Mouse (Mus musculus): ENCODE measurements around the gene Camkmt. TPM values are rescaled to one million over a fixed set of nuclear protein-coding genes. Genes with fewer than 3 reads are reported as not detected.

Gene Camkmt
- polyA plus RNA-seq, 1 experiment, result 0.31 TPM

- TF ChIP-seq GATA1 (IDR thresholded peaks at IDR 0.05; ENCODE audit: low read length), result no peak
- TF ChIP-seq TAL1 (IDR thresholded peaks at IDR 0.05; ENCODE audit: low read length), result no peak
- Histone ChIP-seq H3K36me3 (ENCODE audit: control insufficient read depth) (no peaks in the 10 kb centered on the region), H3K27me3 (ENCODE audit: control insufficient read depth) (no peaks in the 10 kb centered on the region), H3K9me3 (ENCODE audit: control insufficient read depth, low read length) (peaks cover 8% of the 10 kb centered on the region; the same call in 1 of the 2 replicates), H3K4me1 (ENCODE audit: control insufficient read depth) (no peaks in the 10 kb centered on the region), H3K4me3 (replicated peaks) (no peak overlapping the region)
These were observed 262.4 kb downstream of the Camkmt start for GRCm38 (mm10) chr17:85352731-85353130.

- Histone ChIP-seq H3K36me3 (ENCODE audit: control insufficient read depth) (no peaks in the 10 kb centered on the region), H3K9me3 (ENCODE audit: control insufficient read depth, low read length) (peaks cover 8% of the 10 kb centered on the region; the same call in 1 of the 2 replicates), H3K4me1 (ENCODE audit: control insufficient read depth) (no peaks in the 10 kb centered on the region), H3K27me3 (ENCODE audit: control insufficient read depth) (no peaks in the 10 kb centered on the region), H3K4me3 (replicated peaks) (no peak overlapping the region)
- TF ChIP-seq GATA1 (IDR thresholded peaks at IDR 0.05; ENCODE audit: low read length), result no peak
- TF ChIP-seq TAL1 (IDR thresholded peaks at IDR 0.05; ENCODE audit: low read length), result no peak
These were observed 262.8 kb downstream of the Camkmt start for GRCm38 (mm10) chr17:85353191-85353590.

- H3K36me3 ChIP-seq (ENCODE audit: control insufficient read depth), result no peaks in the 10 kb centered on the region
- no peak for TF ChIP-seq GATA1 (IDR thresholded peaks at IDR 0.05; ENCODE audit: low read length)
- TF ChIP-seq TAL1 (IDR thresholded peaks at IDR 0.05; ENCODE audit: low read length), result no peak
- peaks cover 8% of the 10 kb centered on the region; the same call in 1 of the 2 replicates for H3K9me3 ChIP-seq (ENCODE audit: control insufficient read depth, low read length)
- no peak overlapping the region for H3K4me3 ChIP-seq (replicated peaks)
- H3K4me1 ChIP-seq (ENCODE audit: control insufficient read depth), result no peaks in the 10 kb centered on the region
- H3K27me3 ChIP-seq (ENCODE audit: control insufficient read depth), result no peaks in the 10 kb centered on the region
These were observed 263.3 kb downstream of the Camkmt start for GRCm38 (mm10) chr17:85353636-85354035.

- no peaks in the 10 kb centered on the region for H3K36me3 ChIP-seq (ENCODE audit: control insufficient read depth)
- H3K27me3 ChIP-seq (ENCODE audit: control insufficient read depth), result no peaks in the 10 kb centered on the region
- peaks cover 10% of the 10 kb centered on the region; the same call in 1 of the 2 replicates for H3K9me3 ChIP-seq (ENCODE audit: control insufficient read depth, low read length)
- TF ChIP-seq GATA1 (IDR thresholded peaks at IDR 0.05; ENCODE audit: low read length) (no peak), TAL1 (IDR thresholded peaks at IDR 0.05; ENCODE audit: low read length) (no peak)
- peaks cover 2% of the 10 kb centered on the region; the same call in 1 of the 2 replicates for H3K4me1 ChIP-seq (ENCODE audit: control insufficient read depth)
- H3K4me3 ChIP-seq (replicated peaks), result no peak overlapping the region
These were observed 265.0 kb downstream of the Camkmt start for GRCm38 (mm10) chr17:85355356-85355755.

- Histone ChIP-seq H3K4me3 (replicated peaks) (no peak overlapping the region), H3K27me3 (ENCODE audit: control insufficient read depth) (no peaks in the 10 kb centered on the region), H3K9me3 (ENCODE audit: control insufficient read depth, low read length) (peaks cover 5% of the 10 kb centered on the region; the same call in 1 of the 2 replicates), H3K4me1 (ENCODE audit: control insufficient read depth) (peaks cover 2% of the 10 kb centered on the region; the same call in 1 of the 2 replicates), H3K36me3 (ENCODE audit: control insufficient read depth) (no peaks in the 10 kb centered on the region)
- TF ChIP-seq TAL1 (IDR thresholded peaks at IDR 0.05; ENCODE audit: low read length) (no peak), GATA1 (IDR thresholded peaks at IDR 0.05; ENCODE audit: low read length) (no peak)
These were observed 270.7 kb downstream of the Camkmt start for GRCm38 (mm10) chr17:85361006-85361405.

GRCm38 (mm10) chr17:85367319-85367718 is 277.0 kb downstream of the Camkmt start:
- H3K36me3 ChIP-seq (ENCODE audit: control insufficient read depth), result no peaks in the 10 kb centered on the region
- H3K27me3 ChIP-seq (ENCODE audit: control insufficient read depth), result peaks cover 5% of the 10 kb centered on the region; the same call in 1 of the 2 replicates
- no peaks in the 10 kb centered on the region for H3K4me1 ChIP-seq (ENCODE audit: control insufficient read depth)
- no peak for TF ChIP-seq GATA1 (IDR thresholded peaks at IDR 0.05; ENCODE audit: low read length)
- H3K9me3 ChIP-seq (ENCODE audit: control insufficient read depth, low read length), result no peaks in the 10 kb centered on the region
- no peak overlapping the region for H3K4me3 ChIP-seq (replicated peaks)

- Histone ChIP-seq H3K27me3 (ENCODE audit: control insufficient read depth) (peaks cover 5% of the 10 kb centered on the region; the same call in 1 of the 2 replicates), H3K4me3 (replicated peaks) (no peak overlapping the region), H3K9me3 (ENCODE audit: control insufficient read depth, low read length) (no peaks in the 10 kb centered on the region), H3K4me1 (ENCODE audit: control insufficient read depth) (no peaks in the 10 kb centered on the region; the same call in 1 of the 2 replicates), H3K36me3 (ENCODE audit: control insufficient read depth) (no peaks in the 10 kb centered on the region)
- TF ChIP-seq GATA1 (IDR thresholded peaks at IDR 0.05; ENCODE audit: low read length) (no peak), TAL1 (IDR thresholded peaks at IDR 0.05; ENCODE audit: low read length) (no peak)
These were observed 278.4 kb downstream of the Camkmt start for GRCm38 (mm10) chr17:85368776-85369175.

- TF ChIP-seq TAL1 (IDR thresholded peaks at IDR 0.05; ENCODE audit: low read length) (no peak), GATA1 (IDR thresholded peaks at IDR 0.05; ENCODE audit: low read length) (no peak)
- peaks cover 12% of the 10 kb centered on the region for H3K4me1 ChIP-seq (ENCODE audit: control insufficient read depth)
- H3K9me3 ChIP-seq (ENCODE audit: control insufficient read depth, low read length), result no peaks in the 10 kb centered on the region
- H3K4me3 ChIP-seq (replicated peaks), result no peak overlapping the region
- no peaks in the 10 kb centered on the region for H3K36me3 ChIP-seq (ENCODE audit: control insufficient read depth)
- H3K27me3 ChIP-seq (ENCODE audit: control insufficient read depth), result peaks cover 5% of the 10 kb centered on the region; the same call in 1 of the 2 replicates
These were observed 281.7 kb downstream of the Camkmt start for GRCm38 (mm10) chr17:85372076-85372475.

- H3K36me3 ChIP-seq (ENCODE audit: control insufficient read depth), result no peaks in the 10 kb centered on the region
- H3K9me3 ChIP-seq (ENCODE audit: control insufficient read depth, low read length), result no peaks in the 10 kb centered on the region
- peaks cover 12% of the 10 kb centered on the region for H3K4me1 ChIP-seq (ENCODE audit: control insufficient read depth)
- TF ChIP-seq GATA1 (IDR thresholded peaks at IDR 0.05; ENCODE audit: low read length), result no peak
- no peak for TF ChIP-seq TAL1 (IDR thresholded peaks at IDR 0.05; ENCODE audit: low read length)
- peaks cover 5% of the 10 kb centered on the region; the same call in 1 of the 2 replicates for H3K27me3 ChIP-seq (ENCODE audit: control insufficient read depth)
- no peak overlapping the region for H3K4me3 ChIP-seq (replicated peaks)
These were observed 282.2 kb downstream of the Camkmt start for GRCm38 (mm10) chr17:85372523-85372922.

Data from erythroblast, embryonic 14.5 days (primary cell).